Mouse (Mus musculus): ENCODE measurements around the gene Slc35a2. TPM values are rescaled to one million over a fixed set of nuclear protein-coding genes. Genes with fewer than 3 reads are reported as not detected.
"Not testable (repeated sequence)": the region's sequence is repeated elsewhere in the genome, so short reads cannot be mapped to it uniquely, and the experiment has no call there.

The Slc35a2 gene
- total RNA-seq, 2 experiments from 2014 or later, result 46.7 to 47.4 TPM

DNA sequence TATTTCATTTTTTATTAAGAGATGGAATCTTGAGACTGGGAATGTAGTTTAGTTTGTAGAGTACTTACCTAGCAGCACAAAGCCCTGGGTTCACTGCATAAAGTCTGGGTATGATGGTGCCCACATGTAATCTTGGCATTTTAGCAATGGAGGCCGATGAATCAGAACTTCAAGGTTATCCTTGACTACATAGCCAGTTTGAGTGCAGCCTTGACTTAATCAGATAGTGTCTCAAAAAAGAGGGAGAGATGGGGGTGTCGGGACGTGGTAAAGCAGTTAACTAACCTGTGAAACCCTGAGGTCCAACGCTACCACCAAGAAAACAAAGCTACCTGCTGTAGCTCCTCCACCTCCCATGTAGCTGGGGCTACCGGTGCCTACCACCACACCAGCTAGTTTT, 20.6 kb downstream of the Slc35a2 start:
- no peak for DNase-seq (ENCODE audit: low spot score in 2 of 2)

DNA sequence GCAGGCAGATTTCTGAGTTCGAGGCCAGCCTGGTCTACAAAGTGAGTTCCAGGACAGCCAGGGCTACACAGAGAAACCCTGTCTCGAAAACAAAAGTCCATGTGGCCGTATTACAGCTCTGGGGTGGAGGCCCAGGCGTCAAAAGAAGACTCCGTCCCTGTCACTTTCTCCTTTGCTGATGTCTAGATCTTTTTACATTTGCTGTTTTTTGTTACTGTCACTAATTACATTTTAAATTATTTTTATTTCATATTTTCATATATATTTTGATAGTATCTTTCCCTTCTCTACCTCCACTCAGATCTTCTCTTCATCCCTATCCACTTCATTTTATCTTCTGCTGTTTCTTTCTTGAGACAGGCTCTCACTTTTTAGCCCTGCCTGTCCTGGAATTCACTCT, 23.9 kb downstream of the Slc35a2 start, which contains the start of gene Gm10491:
Gm10491 (minus strand) TSS at position 101 of the 400 bp plus-strand sequence.
- DNase-seq (ENCODE audit: low spot score in 2 of 2), result no peak

DNA sequence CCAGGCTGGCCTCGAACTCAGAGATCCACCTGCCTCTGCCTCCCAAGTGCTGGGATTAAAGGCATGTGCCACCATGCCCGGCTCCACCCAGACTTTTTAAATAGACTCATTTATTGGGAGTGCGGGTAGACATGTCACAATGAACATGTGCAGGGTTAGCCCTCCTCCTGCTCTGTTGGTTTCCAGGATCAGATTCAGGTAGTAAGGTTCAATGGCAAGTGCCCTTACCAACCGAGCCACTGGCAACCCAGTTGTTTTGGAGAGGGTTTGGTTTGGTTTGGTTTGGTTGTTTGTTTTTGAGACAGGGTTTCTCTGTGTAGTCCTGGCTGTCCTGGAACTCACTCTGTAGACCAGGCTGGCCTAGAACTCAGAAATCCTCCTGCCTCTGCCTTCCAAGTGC, 25.4 kb downstream of the Slc35a2 start, which contains the start of gene Gm10490:
Gm10490 (plus strand) TSS at position 301 of the 400 bp plus-strand sequence.
- not testable (repeated sequence) for DNase-seq (ENCODE audit: low spot score in 2 of 2)

DNA sequence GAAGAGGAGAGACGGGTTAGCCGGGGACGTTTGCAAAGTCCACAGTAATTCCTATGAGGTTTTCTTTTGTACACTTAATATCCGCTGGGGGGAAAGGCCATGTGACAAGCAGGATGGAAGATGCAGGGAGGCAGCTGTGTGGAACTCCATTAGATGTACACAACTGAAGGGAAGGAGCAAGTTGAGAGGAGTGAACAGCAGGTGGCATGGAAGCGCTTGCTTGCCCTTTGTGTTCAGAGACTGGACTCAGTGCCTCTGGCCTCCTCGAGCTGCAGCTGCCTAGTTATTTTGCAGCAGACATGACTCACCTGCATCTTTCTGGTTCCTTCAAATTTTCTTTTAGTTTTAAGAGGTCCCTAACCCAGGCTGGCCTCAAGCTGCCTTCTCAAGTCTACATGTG, 26.6 kb downstream of the Slc35a2 start:
- DNase-seq (ENCODE audit: low spot score in 2 of 2), result no peak

DNA sequence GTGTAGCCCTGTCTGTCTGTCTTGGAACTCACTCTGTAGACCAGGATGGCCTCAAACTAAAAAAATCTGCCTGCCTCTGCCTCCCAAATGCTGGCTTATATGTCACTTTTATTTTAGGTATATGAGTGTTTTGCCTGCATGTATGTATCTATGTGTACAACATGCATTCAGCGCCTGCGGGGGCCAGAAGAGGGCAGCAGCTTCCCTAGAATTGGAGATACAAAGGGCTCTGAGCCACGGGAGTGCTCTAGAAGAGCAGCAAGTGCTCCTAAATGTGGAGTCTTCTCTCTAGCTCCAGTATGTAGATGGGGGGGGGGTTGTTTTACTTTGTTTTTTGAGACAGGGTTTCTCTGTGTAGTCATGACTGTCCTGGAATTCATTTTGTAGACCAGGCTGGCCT, 31.8 kb downstream of the Slc35a2 start:
- peak in 1 of 2 experiments; percentile 46 for DNase-seq (ENCODE audit: low spot score in 2 of 2)

GRCm38 (mm10) chrX:7917960-7918359, 34.1 kb downstream of the Slc35a2 start:
- DNase-seq (ENCODE audit: low spot score in 2 of 2), result not testable (repeated sequence)

- DNase-seq (ENCODE audit: low spot score in 2 of 2), result peak; percentile 46 to 63
These were observed 36.0 kb downstream of the Slc35a2 start, which contains the start of gene Pcsk1n for GRCm38 (mm10) chrX:7919601-7920383. Gene Pcsk1n, plus strand, starts transcription at chrX:7919822.

DNA sequence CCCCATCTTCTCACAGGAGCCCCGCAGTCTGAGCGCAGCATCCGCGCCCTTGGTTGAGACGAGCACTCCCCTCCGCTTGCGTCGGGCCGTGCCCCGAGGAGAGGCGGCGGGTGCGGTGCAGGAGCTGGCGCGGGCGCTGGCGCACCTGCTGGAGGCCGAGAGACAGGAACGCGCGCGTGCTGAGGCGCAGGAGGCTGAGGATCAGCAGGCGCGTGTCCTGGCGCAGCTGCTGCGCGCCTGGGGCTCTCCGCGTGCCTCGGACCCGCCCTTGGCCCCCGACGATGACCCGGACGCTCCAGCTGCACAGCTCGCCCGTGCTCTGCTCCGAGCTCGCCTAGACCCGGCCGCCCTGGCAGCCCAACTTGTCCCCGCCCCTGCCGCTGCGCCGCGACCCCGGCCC, 38.2 kb downstream of the Slc35a2 start:
- DNase-seq (ENCODE audit: low spot score in 2 of 2), result peak in 1 of 2 experiments; percentile 5

DNA sequence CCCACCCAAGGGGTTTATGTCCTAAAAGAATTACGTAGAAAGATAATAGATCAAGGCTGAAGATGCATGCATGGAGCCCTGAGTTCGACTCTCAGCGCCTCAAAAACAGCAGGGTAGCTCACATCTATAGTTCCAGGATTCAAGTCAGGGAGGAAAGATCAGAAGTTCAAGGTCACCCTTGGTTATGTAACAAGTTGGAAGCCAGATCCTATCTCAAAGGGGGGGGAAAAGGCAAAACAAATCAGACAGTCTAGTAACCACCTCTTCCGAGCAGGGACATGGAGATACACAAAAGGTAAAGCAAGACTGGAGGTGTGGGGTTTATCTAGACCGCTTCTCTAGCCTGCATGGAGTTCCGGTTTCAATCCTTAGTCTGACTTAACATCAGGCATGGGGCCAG, 42.4 kb downstream of the Slc35a2 start:
- no peak for DNase-seq (ENCODE audit: low spot score in 2 of 2)

DNA sequence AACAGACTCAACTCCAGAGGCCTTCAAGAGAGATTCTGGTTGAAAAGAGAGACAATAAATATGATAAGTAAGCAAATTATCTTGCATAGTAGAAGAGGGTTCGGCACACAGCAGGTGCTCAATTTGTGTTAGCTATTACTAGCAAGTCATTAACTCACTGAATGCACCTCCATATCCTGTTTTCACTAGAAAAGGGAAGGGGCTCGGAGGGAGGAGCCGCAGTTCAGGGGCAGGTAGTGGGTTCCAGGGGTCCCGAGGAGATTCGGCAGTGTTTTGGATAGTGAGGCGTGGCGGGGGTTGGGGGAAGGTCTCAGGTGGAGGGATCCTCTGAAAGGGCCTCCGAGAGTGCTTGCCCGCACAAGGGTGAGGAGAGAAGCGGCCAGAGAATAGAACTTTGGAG, 43.3 kb downstream of the Slc35a2 start:
- DNase-seq (ENCODE audit: low spot score in 2 of 2), result no peak

DNA sequence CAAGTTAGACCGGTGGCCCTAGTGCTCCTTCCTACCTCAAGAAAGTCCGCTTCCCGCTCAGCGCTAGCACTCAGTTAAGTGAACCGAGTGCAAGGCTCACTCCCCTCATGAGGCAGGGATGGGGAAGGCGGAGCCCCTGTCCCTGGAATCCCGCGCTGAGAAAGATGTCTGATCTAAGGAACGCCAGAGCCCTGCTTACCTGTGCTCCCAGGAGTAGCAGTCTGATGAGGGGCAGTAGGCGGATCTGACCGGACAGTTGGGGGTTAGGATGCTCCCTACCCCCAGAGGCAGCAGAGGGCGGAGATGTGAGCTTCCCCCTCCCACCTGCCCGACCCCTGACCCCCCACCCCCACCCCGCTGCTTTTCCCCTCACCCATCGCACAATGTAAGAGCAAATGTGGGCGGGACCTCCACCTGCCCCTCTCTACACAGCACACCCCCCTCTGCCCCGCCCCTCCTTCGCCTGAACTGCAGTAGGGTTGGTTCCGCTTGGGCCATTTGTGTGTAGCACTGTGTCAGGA, 44.5 kb downstream of the Slc35a2 start, which contains the start of gene Eras:
Eras (minus strand) TSS at position 338 of the 521 bp plus-strand sequence.
- DNase-seq (ENCODE audit: low spot score in 2 of 2), result no peak

DNA sequence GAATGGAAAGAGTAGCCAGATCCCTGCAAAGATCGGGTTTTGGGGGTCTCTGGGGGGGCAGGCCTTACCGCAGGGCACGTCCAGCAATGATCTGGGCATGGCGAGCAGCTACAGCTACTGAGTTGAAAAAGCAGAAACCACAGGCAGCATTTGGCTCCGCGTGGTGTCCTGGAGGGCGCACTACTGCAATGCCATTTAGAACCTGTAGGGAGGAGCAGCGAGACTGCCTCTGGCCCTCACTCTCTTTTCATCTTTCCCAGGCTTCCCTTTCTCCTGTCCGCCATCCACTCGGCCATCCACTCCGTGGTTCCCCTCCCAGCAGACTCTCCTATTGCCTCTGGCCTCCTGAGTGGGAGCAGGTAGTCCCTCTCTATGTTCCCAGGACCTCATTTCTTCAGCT, 53.0 kb downstream of the Slc35a2 start:
- no peak for DNase-seq (ENCODE audit: low spot score in 2 of 2)

DNA sequence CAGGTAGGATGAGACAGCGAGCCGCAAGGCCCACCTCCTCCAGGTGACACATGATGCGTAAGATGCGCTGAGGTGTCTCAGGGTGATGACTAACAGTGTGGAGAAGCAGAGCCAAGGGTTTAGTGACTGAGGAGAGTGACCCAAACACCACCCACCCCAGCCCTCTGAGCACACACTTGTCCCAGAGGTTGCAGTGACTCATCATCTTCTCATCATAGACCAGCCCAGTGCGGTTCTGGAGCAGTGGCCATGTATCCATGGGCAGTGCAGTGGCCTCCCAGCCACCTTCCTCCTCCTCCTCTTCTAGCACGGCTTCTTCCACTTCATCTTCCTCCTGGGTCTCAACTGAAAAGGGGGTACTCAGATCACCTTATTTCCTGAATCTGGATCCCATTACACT, 53.8 kb downstream of the Slc35a2 start:
- DNase-seq (ENCODE audit: low spot score in 2 of 2), result no peak

Other genes starting within 250 kb of the Slc35a2 start
- 1,000 to 10,000 TPM; 1,418 to 1,453 TPM for gene Syp, start 245.6 kb upstream of the Slc35a2 start, total RNA-seq (2021)
- 1 to 10 TPM; 2.0 TPM for gene Prickle3, start 226.8 kb upstream of the Slc35a2 start, total RNA-seq (2021)
- gene Plp2, start 212.6 kb upstream of the Slc35a2 start, total RNA-seq (2021), result 10 to 100 TPM; 14.9 to 19.3 TPM
- gene Magix, start 202.8 kb upstream of the Slc35a2 start, total RNA-seq (2021), result under 1 TPM in 1 of 2 experiments, not detected in 1; 0.42 TPM
- 10 to 100 TPM; 35.5 to 38.4 TPM for gene Gpkow, start 186.9 kb upstream of the Slc35a2 start, total RNA-seq (2021)
- gene Wdr45, start 169.7 kb upstream of the Slc35a2 start, total RNA-seq (2021), result 10 to 100 TPM; 34.3 to 41.8 TPM
- gene Gm45208, start 161.8 kb upstream of the Slc35a2 start, total RNA-seq (2021), result not detected
- 10 to 100 TPM; 85.0 to 98.9 TPM for gene Praf2, start 155.6 kb upstream of the Slc35a2 start, total RNA-seq (2021)
- 10 to 100 TPM; 23.0 to 24.5 TPM for gene Ccdc120, start 133.1 kb upstream of the Slc35a2 start, total RNA-seq (2021)
- gene Tfe3, start 121.5 kb upstream of the Slc35a2 start, total RNA-seq (2021), result 10 to 100 TPM; 28.8 to 38.6 TPM
- gene Gripap1, start 94.3 kb upstream of the Slc35a2 start, total RNA-seq (2021), result 10 to 100 TPM; 86.1 to 93.0 TPM
- gene Kcnd1, start 61.7 kb upstream of the Slc35a2 start, total RNA-seq (2021), result 10 to 100 TPM; 11.8 to 12.0 TPM
- 10 to 100 TPM; 67.3 to 67.8 TPM for gene Otud5, start 42.7 kb upstream of the Slc35a2 start, total RNA-seq (2021)
- gene Pim2, start 5.8 kb upstream of the Slc35a2 start, total RNA-seq (2021), result 10 to 100 TPM; 39.1 to 39.9 TPM
- gene Pqbp1, start 15.2 kb downstream of the Slc35a2 start, total RNA-seq (2021), result 10 to 100 TPM; 79.4 to 87.7 TPM
- 10 to 100 TPM; 31.8 to 33.2 TPM for gene Timm17b, start 15.3 kb downstream of the Slc35a2 start, total RNA-seq (2021)
- not detected for gene Gm10491, start 23.8 kb downstream of the Slc35a2 start, total RNA-seq (2021)
- not detected for gene Gm10490, start 25.5 kb downstream of the Slc35a2 start, total RNA-seq (2021)
- 100 to 1,000 TPM; 307 to 355 TPM for gene Pcsk1n, start 35.8 kb downstream of the Slc35a2 start, total RNA-seq (2021)
- gene Eras, start 44.6 kb downstream of the Slc35a2 start, total RNA-seq (2021), result not detected
- 10 to 100 TPM; 59.2 to 60.6 TPM for gene Hdac6, start 63.9 kb downstream of the Slc35a2 start, total RNA-seq (2021)
- not detected for gene Gata1, start 94.0 kb downstream of the Slc35a2 start, total RNA-seq (2021)
- gene Glod5, start 134.5 kb downstream of the Slc35a2 start, total RNA-seq (2021), result 1 to 10 TPM in 1 of 2 experiments, under 1 TPM in 1; 0.78 to 1.2 TPM
- 10 to 100 TPM; 30.4 to 30.7 TPM for gene Suv39h1, start 190.7 kb downstream of the Slc35a2 start, total RNA-seq (2021)
- 1 to 10 TPM; 1.2 to 1.7 TPM for gene Was, start 206.5 kb downstream of the Slc35a2 start, total RNA-seq (2021)
- 100 to 1,000 TPM; 219 to 231 TPM for gene Wdr13, start 248.9 kb downstream of the Slc35a2 start, total RNA-seq (2021)